Mouse (Mus musculus): ENCODE results near the gene Bcr.

Bcr gene

GRCm38 (mm10) chr10:75182151-75182774 lies 121.9 kb downstream of the Bcr start:
- peak in 1 of 2 experiments; percentile 60 for DNase-seq (ENCODE audit: low spot score in 2 of 2)

DNA sequence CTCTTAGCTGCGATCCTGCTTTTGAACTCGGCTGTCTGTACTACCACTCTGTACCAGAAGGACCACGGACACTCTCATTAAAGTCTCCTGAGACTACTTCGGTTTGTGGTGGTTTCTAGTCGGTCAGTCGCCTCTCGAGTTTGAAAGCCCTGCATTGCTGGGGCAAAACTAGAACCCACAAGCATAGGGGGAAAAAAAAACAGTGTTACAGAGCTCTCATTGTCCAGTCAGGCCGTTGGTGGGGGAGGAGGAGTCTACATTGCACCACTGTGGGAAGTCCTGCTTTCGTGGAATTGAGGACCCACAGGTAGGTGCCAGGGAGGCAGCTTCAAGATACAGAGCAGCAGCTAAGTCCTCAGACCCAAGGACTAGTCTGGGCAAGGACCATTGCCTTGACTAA lies 124.4 kb downstream of the Bcr start:
- DNase-seq (ENCODE audit: low spot score in 2 of 2), result no peak

DNA sequence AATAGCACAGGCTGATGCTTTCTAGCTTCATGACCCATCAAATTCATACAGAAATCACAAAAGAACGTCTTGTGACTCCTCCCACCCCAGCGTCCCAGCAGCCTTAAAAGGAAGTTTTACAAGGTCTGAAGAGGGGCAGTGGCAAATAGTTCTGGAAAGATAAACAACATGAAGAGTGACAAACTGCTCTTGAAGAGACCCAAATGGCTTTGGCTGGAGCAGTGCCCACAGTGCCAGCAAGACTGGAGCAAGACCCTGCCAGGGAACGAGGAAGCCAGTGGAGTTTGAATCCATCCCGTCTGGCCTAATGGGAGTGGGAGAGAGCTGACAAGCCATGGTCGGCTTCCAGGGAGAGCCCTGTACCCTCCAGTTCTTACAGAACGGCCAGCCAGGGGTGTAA lies 126.2 kb downstream of the Bcr start:
- DNase-seq (ENCODE audit: low spot score in 2 of 2), result no peak

- DNase-seq (ENCODE audit: low spot score in 2 of 2), result no peak
Measured at GRCm38 (mm10) chr10:75187366-75188056, 127.1 kb downstream of the Bcr start.

DNA sequence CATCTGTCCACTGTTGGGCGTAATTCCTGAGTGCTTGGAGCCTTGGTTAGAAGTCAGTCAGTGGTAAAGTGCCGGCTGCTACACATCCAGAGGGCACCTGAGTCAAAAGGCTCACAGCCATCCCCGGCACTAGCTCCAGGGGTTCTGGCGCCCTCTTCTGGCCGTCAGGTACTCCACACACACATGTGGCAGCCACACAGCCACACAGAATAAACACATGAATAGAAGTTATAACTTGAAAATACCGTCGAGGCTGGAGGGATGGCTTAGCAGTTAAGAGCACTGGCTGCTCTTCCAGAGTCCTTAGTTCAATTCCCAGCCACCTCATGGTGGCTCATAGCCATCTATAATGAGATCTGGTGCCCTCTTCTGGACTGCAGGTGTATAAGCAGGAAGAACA lies 131.3 kb downstream of the Bcr start:
- DNase-seq (ENCODE audit: low spot score in 2 of 2), result no peak

GRCm38 (mm10) chr10:75197817-75198216 lies 137.4 kb downstream of the Bcr start:
- no peak for DNase-seq (ENCODE audit: low spot score in 2 of 2)

DNA sequence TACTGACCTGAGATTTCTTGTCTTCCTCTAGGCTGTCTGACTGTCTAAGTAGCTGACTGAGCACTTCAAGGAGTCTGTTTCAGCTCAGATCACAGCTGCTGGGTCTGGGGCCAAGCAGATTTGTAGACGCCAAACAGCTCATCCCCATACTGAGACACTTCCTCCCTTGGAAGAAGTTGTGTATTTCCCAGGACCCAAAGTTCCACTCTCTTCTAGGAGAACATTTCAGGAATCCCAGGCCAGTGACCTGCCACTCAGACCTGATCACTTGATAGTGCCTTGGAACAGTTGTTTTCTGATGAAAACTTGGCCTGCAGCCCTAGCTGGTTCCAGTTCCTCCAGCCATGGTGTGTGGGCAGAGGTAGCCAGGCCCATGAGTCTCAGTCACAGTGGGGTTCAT lies 140.3 kb downstream of the Bcr start:
- no peak for DNase-seq (ENCODE audit: low spot score in 2 of 2)

- no peak for DNase-seq (ENCODE audit: low spot score in 2 of 2)
Measured at GRCm38 (mm10) chr10:75206192-75206591, 145.8 kb downstream of the Bcr start.

DNA sequence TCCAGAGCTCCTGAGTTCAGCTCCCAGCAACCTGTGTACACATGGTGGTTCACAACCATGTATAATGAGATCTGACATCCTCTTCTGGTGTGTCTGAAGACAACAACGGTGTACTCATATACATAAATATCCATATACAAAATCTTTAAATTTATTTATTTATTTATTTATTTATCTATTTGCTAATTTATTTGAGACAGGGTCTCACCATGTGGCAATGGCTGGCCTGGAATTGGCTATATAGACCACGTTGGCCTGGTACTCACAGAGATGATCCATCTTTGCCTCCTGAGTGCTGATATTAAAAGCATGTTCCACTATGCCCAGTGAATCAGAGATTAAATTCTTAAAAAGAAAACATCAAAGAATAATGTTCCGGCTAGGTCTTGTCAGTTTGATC lies 150.4 kb downstream of the Bcr start:
- no peak for DNase-seq (ENCODE audit: low spot score in 2 of 2)

DNA sequence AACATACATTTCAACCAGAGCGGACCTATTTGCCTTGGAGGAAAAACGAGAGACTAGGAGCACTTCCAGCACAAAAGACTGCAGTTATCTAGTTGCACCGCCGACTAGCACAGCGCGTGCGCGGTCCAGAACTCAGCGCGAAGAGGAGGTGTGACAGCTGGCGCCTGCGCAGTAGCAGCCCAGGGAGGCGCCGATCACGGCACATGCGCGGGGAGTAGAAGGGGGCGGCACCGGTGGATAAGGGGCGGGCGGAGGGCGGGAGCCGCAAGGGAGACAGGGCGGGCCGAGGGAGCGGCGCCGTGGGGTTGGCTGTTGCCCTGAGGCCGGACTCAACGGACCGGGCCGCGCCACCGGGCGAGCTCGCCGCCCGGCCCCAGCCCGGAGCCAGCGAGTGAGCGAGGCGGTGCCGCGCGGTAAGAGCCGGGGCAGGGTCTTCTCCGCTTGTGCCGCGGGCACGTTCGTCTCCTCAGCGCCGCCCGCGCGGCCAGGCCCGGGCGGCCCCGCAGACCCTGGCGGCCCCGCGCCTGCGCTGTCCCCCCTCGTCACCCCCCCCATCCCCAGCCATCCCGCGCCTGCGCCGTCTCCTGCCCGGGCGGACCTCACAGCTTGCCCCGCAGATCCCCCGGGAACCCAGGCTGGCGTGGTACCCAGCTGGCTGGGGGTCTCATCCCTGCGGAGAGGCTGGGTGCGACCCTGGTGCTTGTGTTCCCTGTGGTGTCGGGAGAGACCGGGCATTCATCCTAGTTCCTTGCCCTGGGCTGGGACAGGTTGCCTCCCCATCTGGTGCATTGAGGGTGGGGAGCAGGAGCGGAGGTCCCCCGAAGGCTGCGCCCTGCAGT lies 151.6 kb downstream of the Bcr start, which contains the start of gene Specc1l:
Specc1l (plus strand) TSS at position 267 of the 839 bp plus-strand sequence.
- DNase-seq (ENCODE audit: low spot score in 2 of 2), result peak; percentile 92

- DNase-seq (ENCODE audit: low spot score in 2 of 2), result peak in 1 of 2 experiments; percentile 17
Measured at GRCm38 (mm10) chr10:75212981-75213380, 152.6 kb downstream of the Bcr start.

GRCm38 (mm10) chr10:75220722-75221121 lies 160.3 kb downstream of the Bcr start:
- no peak for DNase-seq (ENCODE audit: low spot score in 2 of 2)

DNA sequence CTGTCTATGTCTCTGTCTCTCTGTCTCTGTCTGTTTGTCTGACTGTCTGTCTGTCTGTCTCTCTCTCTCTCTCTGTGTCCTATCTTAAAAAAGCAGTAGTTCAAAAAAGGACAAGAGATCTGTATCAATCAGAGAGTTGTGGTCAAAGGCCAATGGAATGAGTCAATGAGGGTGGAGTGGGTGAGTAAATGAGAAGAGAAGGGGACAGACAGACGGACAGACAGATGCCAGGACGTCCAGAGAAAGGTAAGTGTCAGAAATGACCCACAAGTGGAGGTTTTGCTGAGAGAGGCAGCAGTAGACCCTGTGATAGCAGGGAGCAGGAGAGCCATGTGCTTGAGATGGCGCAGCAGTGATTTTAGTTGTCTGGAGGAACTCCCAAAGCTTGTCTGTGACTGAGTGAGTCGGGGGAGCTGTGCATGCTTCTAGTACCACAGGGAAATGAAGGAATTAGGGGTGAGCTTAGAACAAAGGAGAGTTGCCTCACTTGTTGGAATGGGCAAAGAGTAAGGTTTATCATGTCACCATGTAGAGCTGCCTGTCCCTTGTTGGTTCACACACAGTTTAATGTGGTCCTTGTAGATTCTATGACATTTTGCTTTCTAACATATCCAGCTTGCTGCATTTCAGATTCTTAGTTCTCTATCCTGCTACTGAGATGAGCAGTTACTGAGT lies 161.7 kb downstream of the Bcr start:
- no peak for DNase-seq (ENCODE audit: low spot score in 2 of 2)

DNA sequence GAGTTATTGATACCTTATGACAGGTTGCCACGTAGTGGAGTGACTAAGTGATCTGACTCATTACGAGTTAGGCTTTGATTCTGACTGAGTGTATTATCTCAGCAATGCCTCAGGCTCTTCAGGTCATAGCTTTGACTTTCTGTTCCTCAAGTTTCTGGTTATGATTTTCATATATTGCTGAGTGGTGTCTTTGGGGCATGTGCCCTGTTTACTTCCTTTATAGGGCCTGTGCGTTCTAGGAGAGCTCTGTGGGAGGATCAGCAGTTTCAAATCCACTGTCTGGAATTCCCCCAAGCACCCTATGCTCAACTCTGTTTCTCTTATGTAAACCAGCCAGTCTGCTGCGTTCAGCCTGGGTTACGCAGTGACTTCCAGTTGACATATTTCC lies 162.2 kb downstream of the Bcr start:
- DNase-seq (ENCODE audit: low spot score in 2 of 2), result no peak

DNA sequence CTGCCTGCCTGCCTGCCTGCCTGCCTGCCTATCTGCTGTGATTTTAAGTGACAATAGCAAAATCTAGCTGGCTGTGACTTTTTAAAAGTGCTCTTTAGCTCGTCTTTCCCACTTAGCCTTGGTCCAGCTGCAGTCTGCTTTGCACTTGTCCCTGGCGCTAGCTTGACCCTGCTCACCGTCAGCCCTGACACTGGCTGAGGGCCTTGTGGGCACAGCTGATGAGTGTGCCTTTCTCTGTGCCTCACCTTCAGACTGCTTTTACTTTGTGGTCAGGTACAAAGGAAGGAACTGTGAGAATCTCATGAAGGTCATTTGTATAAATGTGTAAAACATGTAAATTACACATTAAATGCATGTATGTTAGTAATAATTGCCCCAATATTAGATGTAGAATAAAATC lies 163.8 kb downstream of the Bcr start:
- DNase-seq (ENCODE audit: low spot score in 2 of 2), result no peak

DNA sequence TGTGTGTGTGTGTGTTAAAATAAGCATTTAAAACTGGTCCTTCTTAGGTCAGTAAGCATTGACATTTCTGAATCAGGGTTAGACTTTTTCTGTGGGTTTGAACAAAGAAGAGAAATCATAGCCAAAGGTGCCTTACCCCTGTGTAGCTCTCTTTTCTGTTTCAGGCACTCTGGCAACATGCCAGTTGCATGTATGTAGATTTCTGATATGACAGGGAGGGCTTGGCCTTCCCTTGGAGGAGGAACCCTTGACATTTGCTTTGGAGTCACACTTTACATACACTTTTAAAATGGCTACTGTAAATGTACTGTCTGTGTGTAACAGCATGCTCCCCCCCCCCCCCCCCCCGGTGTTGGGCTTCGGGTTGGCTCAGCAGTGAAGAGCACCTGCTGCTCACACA lies 164.2 kb downstream of the Bcr start:
- DNase-seq (ENCODE audit: low spot score in 2 of 2), result no peak

GRCm38 (mm10) chr10:75227381-75227780 lies 167.0 kb downstream of the Bcr start:
- DNase-seq (ENCODE audit: low spot score in 2 of 2), result no peak

DNA sequence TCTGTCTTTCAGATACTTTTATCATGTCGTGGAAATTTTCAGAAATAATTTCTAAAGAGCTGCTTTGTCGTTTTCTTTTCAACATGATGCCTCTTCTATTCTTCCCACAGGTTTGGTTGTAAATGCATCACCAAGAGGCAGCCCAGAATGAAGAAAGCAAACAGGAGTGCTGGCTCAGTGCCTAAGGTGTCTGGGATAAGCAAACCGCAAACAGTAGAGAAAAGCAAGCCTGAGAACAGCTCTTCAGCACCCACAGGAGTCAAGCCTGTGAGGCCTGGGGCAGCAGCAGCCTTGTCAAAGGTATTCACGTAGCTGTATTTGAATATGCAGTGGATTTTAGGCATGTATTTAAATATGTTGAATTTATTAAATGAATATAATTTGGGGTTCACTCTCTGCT lies 170.2 kb downstream of the Bcr start:
- no peak for DNase-seq (ENCODE audit: low spot score in 2 of 2)

GRCm38 (mm10) chr10:75231876-75232275 lies 171.5 kb downstream of the Bcr start:
- DNase-seq (ENCODE audit: low spot score in 2 of 2), result no peak

- no peak for DNase-seq (ENCODE audit: low spot score in 2 of 2)
Measured at GRCm38 (mm10) chr10:75232612-75233155, 172.3 kb downstream of the Bcr start.

- DNase-seq (ENCODE audit: low spot score in 2 of 2), result no peak
Measured at GRCm38 (mm10) chr10:75233489-75233888, 173.1 kb downstream of the Bcr start.
